Mouse (Mus musculus) duodenum, adult 2 months (tissue): ENCODE results near the gene Noxa1. TPM values are rescaled to one million over a fixed set of nuclear protein-coding genes. Genes with fewer than 3 reads are reported as not detected.

Experiments used
- polyA plus RNA-seq: library from polyadenylated mRNA; depleted of rRNA; stranded (reverse); fragments of >200 nt; gene quantifications from 2 replicates; pipeline ENCODE4 v1.2.3, GENCODE M21; 2012; ENCODE audit warnings: low replicate concordance; rRNA removed

Gene Noxa1
- 17.5 and 26.4 TPM in 2 replicates for polyA plus RNA-seq

GRCm38 (mm10) chr2:25095109-25095850 is at the start of gene Noxa1:
Noxa1 (minus strand) TSS chr2:25095149.

GRCm38 (mm10) chr2:25080076-25080475 is 14.9 kb downstream of the Noxa1 start, which contains the start of gene Entpd8:
Entpd8 (plus strand) TSS chr2:25080304.

DNA sequence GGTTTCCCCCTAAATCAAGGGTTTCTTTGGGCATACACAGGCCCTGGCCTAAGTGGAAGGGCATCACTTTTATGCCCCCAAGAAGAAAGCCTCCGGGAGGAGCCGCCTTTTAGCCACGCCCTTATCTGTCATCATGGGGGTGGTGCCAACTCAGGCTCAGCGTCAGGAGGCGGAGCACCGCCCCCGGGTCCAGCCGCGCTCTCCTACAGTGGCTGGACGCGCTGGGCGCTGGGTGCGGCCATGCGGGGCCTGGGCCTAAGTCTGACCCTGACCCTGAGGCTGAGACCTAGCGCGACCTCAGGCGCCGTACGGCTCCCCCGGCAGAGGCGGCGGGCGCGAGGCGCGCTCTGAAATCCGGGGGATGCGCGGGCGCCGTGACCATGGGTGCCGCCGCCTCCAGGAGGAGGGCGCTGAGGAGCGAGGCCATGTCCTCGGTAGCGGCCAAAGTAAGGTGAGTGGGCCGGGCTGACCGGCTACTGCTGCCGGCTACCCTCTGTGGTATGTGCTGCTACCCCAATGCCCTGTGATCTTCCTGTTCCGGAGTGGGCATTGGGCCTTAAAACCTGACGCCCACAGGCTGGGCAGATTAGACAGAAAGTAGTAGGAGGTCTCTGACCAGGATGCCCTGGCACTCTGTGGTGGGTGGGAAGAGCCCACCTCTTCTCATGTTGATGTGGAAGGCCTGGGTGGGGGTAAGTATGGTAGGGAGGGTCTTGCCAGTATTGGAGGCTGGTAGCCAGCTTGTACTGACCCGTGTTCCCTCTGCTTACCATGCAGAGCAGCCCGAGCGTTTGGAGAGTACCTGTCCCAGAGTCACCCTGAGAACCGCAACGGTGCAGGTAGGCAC is 40.5 kb downstream of the Noxa1 start, which contains the start of gene Nsmf:
Gene Nsmf, plus strand, starts transcription at position 135 of the 847 bp plus-strand sequence.

Other genes with a start within 250 kb of the Noxa1 start
- gene Ehmt1, start 175.5 kb downstream of the Noxa1 start, polyA plus RNA-seq, result 23.9 and 28.4 TPM in 2 replicates
- 202 and 206 TPM in 2 replicates for gene Arrdc1, start 159.9 kb downstream of the Noxa1 start, polyA plus RNA-seq
- 2.6 and 3.9 TPM in 2 replicates for gene Zmynd19, start 145.4 kb downstream of the Noxa1 start, polyA plus RNA-seq
- 3.8 and 4.7 TPM in 2 replicates for gene Dph7, start 132.7 kb downstream of the Noxa1 start, polyA plus RNA-seq
- 20.6 and 22.1 TPM in 2 replicates for gene Mrpl41, start 120.1 kb downstream of the Noxa1 start, polyA plus RNA-seq
- 3.6 and 9.5 TPM in 2 replicates for gene Pnpla7, start 119.1 kb downstream of the Noxa1 start, polyA plus RNA-seq
- 52.7 and 54.1 TPM in 2 replicates for gene Nsmf, start 40.8 kb downstream of the Noxa1 start, polyA plus RNA-seq
- gene Entpd8, start 14.8 kb downstream of the Noxa1 start, polyA plus RNA-seq, result 121 and 257 TPM in 2 replicates
- gene Nrarp, start 85.6 kb upstream of the Noxa1 start, polyA plus RNA-seq, result 42.6 and 53.2 TPM in 2 replicates
- gene Tor4a, start 101.7 kb upstream of the Noxa1 start, polyA plus RNA-seq, result 25.3 and 31.1 TPM in 2 replicates
- 29.9 and 42.4 TPM in 2 replicates for gene Nelfb, start 116.3 kb upstream of the Noxa1 start, polyA plus RNA-seq
- gene Stpg3, start 119.5 kb upstream of the Noxa1 start, polyA plus RNA-seq, result not detected in 2 replicates
- not detected in 2 replicates for gene Fam166a, start 123.6 kb upstream of the Noxa1 start, polyA plus RNA-seq
- gene Tubb4b, start 129.6 kb upstream of the Noxa1 start, polyA plus RNA-seq, result 379 and 679 TPM in 2 replicates
- gene Slc34a3, start 139.2 kb upstream of the Noxa1 start, polyA plus RNA-seq, result 4.3 TPM in 1 of 2 replicates, not detected in the other
- gene Rnf224, start 141.6 kb upstream of the Noxa1 start, polyA plus RNA-seq, result not detected in 2 replicates
- gene Rnf208, start 147.1 kb upstream of the Noxa1 start, polyA plus RNA-seq, result 14.3 and 73.6 TPM in 2 replicates
- gene Cysrt1, start 147.3 kb upstream of the Noxa1 start, polyA plus RNA-seq, result 0.94 and 8.8 TPM in 2 replicates
- 18.8 and 30.9 TPM in 2 replicates for gene AL732309.1, start 151.7 kb upstream of the Noxa1 start, polyA plus RNA-seq
- 39.8 and 90.7 TPM in 2 replicates for gene Tmem203, start 160.3 kb upstream of the Noxa1 start, polyA plus RNA-seq
- gene Tprn, start 167.5 kb upstream of the Noxa1 start, polyA plus RNA-seq, result 186 and 454 TPM in 2 replicates
- 44.6 and 49.5 TPM in 2 replicates for gene Ssna1, start 177.3 kb upstream of the Noxa1 start, polyA plus RNA-seq
- 57.3 and 58.9 TPM in 2 replicates for gene Anapc2, start 177.3 kb upstream of the Noxa1 start, polyA plus RNA-seq
- 1.4 TPM in 1 of 2 replicates, not detected in the other for gene Tmem210, start 193.0 kb upstream of the Noxa1 start, polyA plus RNA-seq
- 81.7 and 85.6 TPM in 2 replicates for gene Lrrc26, start 194.8 kb upstream of the Noxa1 start, polyA plus RNA-seq
- 0.78 and 1.7 TPM in 2 replicates for gene Grin1, start 224.0 kb upstream of the Noxa1 start, polyA plus RNA-seq
- gene Man1b1, start 237.2 kb upstream of the Noxa1 start, polyA plus RNA-seq, result 13.8 and 17.1 TPM in 2 replicates